Comparison of ENCODE assay signal across 16 mouse cellular contexts in genomic region chr5:100127283-100127682, GRCm38 (mm10). TPM values are rescaled to one million over a fixed set of nuclear protein-coding genes. Genes with fewer than 3 reads are reported as not detected.
DNase-seq lines count a peak whose midpoint lies in the region; ATAC-seq and TF ChIP-seq lines count a peak whose summit lies in the region.
"Had no signal": no experiment of that assay in that cellular context is flagged by ENCODE, and none has a peak within 500 bp of the region (broad histone marks: within the 10 kb centered on the region; RNA-seq: fewer than 3 reads in every experiment).

No protein-coding gene starts in this region.

- ATAC-seq in forebrain, embryonic 16.5 days, result no peak
- ATAC-seq in lung, embryonic 16.5 days (ENCODE audit: low read depth), result peak; percentile 96
- ATAC-seq: forebrain, embryonic 14.5 days; midbrain, embryonic 16.5 days had no signal

- H3K9me3 ChIP-seq in forebrain, embryonic 16.5 days (ENCODE audit: control insufficient read depth, low read length), result no peaks in the 10 kb centered on the region
- no peaks in the 10 kb centered on the region for H3K9me3 ChIP-seq in forebrain, embryonic 10.5 days
- H3K9me3 ChIP-seq in lung, embryonic 16.5 days (ENCODE audit: control insufficient read depth, low read length), result no peaks in the 10 kb centered on the region
- H3K9me3 ChIP-seq: heart, embryonic 15.5 days had no signal

- H3K9ac ChIP-seq in forebrain, embryonic 16.5 days (replicated peaks; ENCODE audit: low read depth, low read length), result no peak overlapping the region
- H3K9ac ChIP-seq in lung, embryonic 16.5 days (ENCODE audit: low read length), result no peak overlapping the region
- H3K9ac ChIP-seq: heart, embryonic 15.5 days had no signal

- H3K4me2 ChIP-seq in forebrain, embryonic 16.5 days (ENCODE audit: low read length), result no peak overlapping the region
- no peak overlapping the region for H3K4me2 ChIP-seq in lung, embryonic 16.5 days (ENCODE audit: low read depth, low read length)
- H3K4me2 ChIP-seq: heart, embryonic 15.5 days had no signal

- no peaks in the 10 kb centered on the region for H3K36me3 ChIP-seq in forebrain, embryonic 16.5 days (ENCODE audit: control insufficient read depth, insufficient read depth)
- H3K36me3 ChIP-seq in forebrain, embryonic 10.5 days (replicated peaks), result no peaks in the 10 kb centered on the region
- no peaks in the 10 kb centered on the region for H3K36me3 ChIP-seq in lung, embryonic 16.5 days (ENCODE audit: control insufficient read depth, insufficient read depth, low read length)
- H3K36me3 ChIP-seq: heart, embryonic 15.5 days had no signal

- no peaks in the 10 kb centered on the region for H3K27me3 ChIP-seq in forebrain, embryonic 16.5 days (replicated peaks; ENCODE audit: control insufficient read depth, insufficient read depth, low read length)
- H3K27me3 ChIP-seq in forebrain, embryonic 10.5 days (ENCODE audit: poor library complexity, severe bottlenecking), result no peaks in the 10 kb centered on the region
- no peaks in the 10 kb centered on the region for H3K27me3 ChIP-seq in lung, embryonic 16.5 days (ENCODE audit: control insufficient read depth, insufficient read depth, low read depth, low read length)
- H3K27me3 ChIP-seq: heart, embryonic 15.5 days had no signal

- no peak for TF ChIP-seq CTCF in layer of hippocampus, adult 2 months (conservative IDR thresholded peaks at IDR 0.05)

- 68% methylated on average over 8 of the region's 8 CpGs for WGBS in forebrain, embryonic 16.5 days
- 80% methylated on average over 8 of the region's 8 CpGs for WGBS in forebrain, embryonic 10.5 days
- WGBS in lung, embryonic 16.5 days, result 32% methylated on average over 8 of the region's 8 CpGs

- H3K27ac ChIP-seq in forebrain, embryonic 16.5 days (ENCODE audit: low read length), result peak overlapping the region; percentile 3; the same call in 1 of the 2 replicates
- no peak overlapping the region for H3K27ac ChIP-seq in forebrain, embryonic 10.5 days
- peak overlapping the region; percentile 72 for H3K27ac ChIP-seq in layer of hippocampus, adult 2 months
- peak overlapping the region; percentile 76 for H3K27ac ChIP-seq in lung, embryonic 16.5 days (ENCODE audit: low read length)
- H3K27ac ChIP-seq: heart, embryonic 15.5 days had no signal

- DNase-seq in forebrain, embryonic 10.5 days (ENCODE audit: extremely low spot score, low spot score), result no peak
- DNase-seq in layer of hippocampus, adult 2 months (ENCODE audit: low spot score in 2 of 2), result no peak
- DNase-seq in layer of hippocampus, adult 9-10 months (ENCODE audit: low spot score), result no peak
- peak; percentile 12 to 25 for DNase-seq in adrenal gland, postnatal 36 days
- no peak for DNase-seq in urinary bladder, postnatal 25 days (ENCODE audit: low spot score)
- DNase-seq in cerebellum, adult 9-10 months, result no peak
- DNase-seq: cerebellum, adult 9-11 months; gastrocnemius, postnatal 36 days; left cerebral cortex, postnatal 4 days; right cerebral cortex, postnatal 25 days had no signal

- H3K4me1 ChIP-seq in forebrain, embryonic 16.5 days (replicated peaks; ENCODE audit: control insufficient read depth, insufficient read depth, low read length), result peaks cover 10% of the 10 kb centered on the region
- H3K4me1 ChIP-seq in forebrain, embryonic 10.5 days, result peaks cover 8% of the 10 kb centered on the region
- H3K4me1 ChIP-seq in lung, embryonic 16.5 days (replicated peaks; ENCODE audit: control insufficient read depth, insufficient read depth, low read length), result peaks cover 2% of the 10 kb centered on the region; the same call in 1 of the 2 replicates
- H3K4me1 ChIP-seq: heart, embryonic 15.5 days had no signal

- H3K4me3 ChIP-seq in forebrain, embryonic 16.5 days (replicated peaks; ENCODE audit: low read length), result no peak overlapping the region
- H3K4me3 ChIP-seq in forebrain, embryonic 10.5 days, result no peak overlapping the region
- H3K4me3 ChIP-seq in layer of hippocampus, adult 2 months, result no peak overlapping the region
- no peak overlapping the region for H3K4me3 ChIP-seq in lung, embryonic 16.5 days (ENCODE audit: low read length)
- H3K4me3 ChIP-seq: heart, embryonic 15.5 days had no signal

RNA-seq across cellular contexts. Expression of gene Tmem150c, which starts 32.3 kb away (rescaled TPM):
- 31.9 and 33.2 TPM in 2 replicates for polyA plus RNA-seq in forebrain, embryonic 16.5 days (2015; fragmentation: Nextera tagmentation; extraction: Ambion mirVana)
- polyA plus RNA-seq in forebrain, embryonic 10.5 days (2016; fragmentation: Nextera tagmentation; extraction: Ambion mirVana), result 2.2 and 2.3 TPM in 2 replicates
- total RNA-seq in layer of hippocampus, adult 2 months (2021), result 10 to 100 TPM; 79.7 to 88.9 TPM
- 10 to 100 TPM; 12.2 to 19.0 TPM for total RNA-seq in adrenal gland, postnatal 36 days (2021)
- 9.4 and 10.1 TPM in 2 replicates for polyA plus RNA-seq in lung, embryonic 16.5 days (2015; fragmentation: Nextera tagmentation; extraction: Ambion mirVana)
- total RNA-seq: neutrophil, adult 5-6 weeks had no signal

Comparison
In these comparisons a context has a peak if more than half of its experiments do, and no peak if none do; other contexts are left out.
1. DNase-seq: peak in adrenal gland, postnatal 36 days (2 of 2); none in forebrain, embryonic 10.5 days (single experiment), layer of hippocampus, adult 2 months (0 of 2), layer of hippocampus, adult 9-10 months (single experiment), urinary bladder, postnatal 25 days (single experiment) and cerebellum, adult 9-10 months (single experiment).